Mouse (Mus musculus): ENCODE data around the gene Hao1. TPM values are rescaled to one million over a fixed set of nuclear protein-coding genes. Genes with fewer than 3 reads are reported as not detected.

The Hao1 gene
- polyA plus RNA-seq, 1 experiment: 1.4 TPM

- 57% methylated on average over 2 of the region's 2 CpGs for WGBS
- no peak overlapping the region for H3K4me3 ChIP-seq (replicated peaks; ENCODE audit: control insufficient read depth, low read depth, low read length)
- H3K4me1 ChIP-seq (ENCODE audit: control insufficient read depth, insufficient read depth, low read length): no peaks in the 10 kb centered on the region; the same call in 1 of the 2 replicates
- no peak overlapping the region for H3K27ac ChIP-seq (ENCODE audit: control insufficient read depth, insufficient read depth, low read depth, low read length, poor library complexity)
- no peak for TF ChIP-seq POLR2A (IDR thresholded peaks at IDR 0.05; ENCODE audit: borderline replicate concordance, control insufficient read depth, low read depth, low read length)
- TF ChIP-seq CTCF (IDR thresholded peaks at IDR 0.05; ENCODE audit: control insufficient read depth, insufficient read depth, low read length): no peak
These were observed 10.7 kb downstream of the Hao1 start for GRCm38 (mm10) chr2:134543501-134543900.

GRCm38 (mm10) chr2:134541019-134541418 is 13.1 kb downstream of the Hao1 start:
- WGBS: 8% methylated on average over 5 of the region's 5 CpGs
- Histone ChIP-seq H3K4me1 (ENCODE audit: control insufficient read depth, insufficient read depth, low read length) (no peaks in the 10 kb centered on the region; the same call in 1 of the 2 replicates), H3K27ac (ENCODE audit: control insufficient read depth, insufficient read depth, low read depth, low read length, poor library complexity) (no peak overlapping the region), H3K4me3 (replicated peaks; ENCODE audit: control insufficient read depth, low read depth, low read length) (no peak overlapping the region)
- TF ChIP-seq CTCF (IDR thresholded peaks at IDR 0.05; ENCODE audit: control insufficient read depth, insufficient read depth, low read length) (no peak), POLR2A (IDR thresholded peaks at IDR 0.05; ENCODE audit: borderline replicate concordance, control insufficient read depth, low read depth, low read length) (no peak)

- Histone ChIP-seq H3K27ac (ENCODE audit: control insufficient read depth, insufficient read depth, low read depth, low read length, poor library complexity) (no peak overlapping the region), H3K4me1 (ENCODE audit: control insufficient read depth, insufficient read depth, low read length) (no peaks in the 10 kb centered on the region), H3K4me3 (replicated peaks; ENCODE audit: control insufficient read depth, low read depth, low read length) (no peak overlapping the region)
- no peak for TF ChIP-seq POLR2A (IDR thresholded peaks at IDR 0.05; ENCODE audit: borderline replicate concordance, control insufficient read depth, low read depth, low read length)
- TF ChIP-seq CTCF (IDR thresholded peaks at IDR 0.05; ENCODE audit: control insufficient read depth, insufficient read depth, low read length): no peak
- WGBS: 13% methylated on average over 4 of the region's 4 CpGs
These were observed 15.7 kb downstream of the Hao1 start for GRCm38 (mm10) chr2:134538451-134538850.

- Histone ChIP-seq H3K27ac (ENCODE audit: control insufficient read depth, insufficient read depth, low read depth, low read length, poor library complexity) (no peak overlapping the region), H3K4me3 (replicated peaks; ENCODE audit: control insufficient read depth, low read depth, low read length) (no peak overlapping the region), H3K4me1 (ENCODE audit: control insufficient read depth, insufficient read depth, low read length) (peaks cover 1% of the 10 kb centered on the region; the same call in 1 of the 2 replicates)
- TF ChIP-seq POLR2A (IDR thresholded peaks at IDR 0.05; ENCODE audit: borderline replicate concordance, control insufficient read depth, low read depth, low read length): no peak
- TF ChIP-seq CTCF (IDR thresholded peaks at IDR 0.05; ENCODE audit: control insufficient read depth, insufficient read depth, low read length): no peak
- 2% methylated on average over 7 of the region's 7 CpGs for WGBS
These were observed 25.9 kb downstream of the Hao1 start for GRCm38 (mm10) chr2:134528122-134528810.

GRCm38 (mm10) chr2:134527419-134528114 is 26.6 kb downstream of the Hao1 start:
- H3K4me1 ChIP-seq (ENCODE audit: control insufficient read depth, insufficient read depth, low read length): peaks cover 1% of the 10 kb centered on the region; the same call in 1 of the 2 replicates
- H3K4me3 ChIP-seq (replicated peaks; ENCODE audit: control insufficient read depth, low read depth, low read length): no peak overlapping the region
- H3K27ac ChIP-seq (ENCODE audit: control insufficient read depth, insufficient read depth, low read depth, low read length, poor library complexity): no peak overlapping the region
- 20% methylated on average over 10 of the region's 11 CpGs for WGBS
- TF ChIP-seq CTCF (IDR thresholded peaks at IDR 0.05; ENCODE audit: control insufficient read depth, insufficient read depth, low read length) (no peak), POLR2A (IDR thresholded peaks at IDR 0.05; ENCODE audit: borderline replicate concordance, control insufficient read depth, low read depth, low read length) (no peak)

GRCm38 (mm10) chr2:134518042-134518441 is 36.1 kb downstream of the Hao1 start:
- TF ChIP-seq POLR2A (IDR thresholded peaks at IDR 0.05; ENCODE audit: borderline replicate concordance, control insufficient read depth, low read depth, low read length) (no peak), CTCF (IDR thresholded peaks at IDR 0.05; ENCODE audit: control insufficient read depth, insufficient read depth, low read length) (no peak)
- Histone ChIP-seq H3K4me1 (ENCODE audit: control insufficient read depth, insufficient read depth, low read length) (no peaks in the 10 kb centered on the region), H3K27ac (ENCODE audit: control insufficient read depth, insufficient read depth, low read depth, low read length, poor library complexity) (no peak overlapping the region), H3K4me3 (replicated peaks; ENCODE audit: control insufficient read depth, low read depth, low read length) (no peak overlapping the region)

- 58% methylated on average over 3 of the region's 3 CpGs for WGBS
- Histone ChIP-seq H3K27ac (ENCODE audit: control insufficient read depth, insufficient read depth, low read depth, low read length, poor library complexity) (no peak overlapping the region), H3K4me3 (replicated peaks; ENCODE audit: control insufficient read depth, low read depth, low read length) (no peak overlapping the region), H3K4me1 (ENCODE audit: control insufficient read depth, insufficient read depth, low read length) (no peaks in the 10 kb centered on the region)
- TF ChIP-seq POLR2A (IDR thresholded peaks at IDR 0.05; ENCODE audit: borderline replicate concordance, control insufficient read depth, low read depth, low read length): no peak
These were observed 54.4 kb downstream of the Hao1 start for GRCm38 (mm10) chr2:134499777-134500176.

- TF ChIP-seq POLR2A (IDR thresholded peaks at IDR 0.05; ENCODE audit: borderline replicate concordance, control insufficient read depth, low read depth, low read length) (no peak), CTCF (IDR thresholded peaks at IDR 0.05; ENCODE audit: control insufficient read depth, insufficient read depth, low read length) (no peak)
- no peaks in the 10 kb centered on the region; the same call in 1 of the 2 replicates for H3K4me1 ChIP-seq (ENCODE audit: control insufficient read depth, insufficient read depth, low read length)
- WGBS: 81% methylated on average over 7 of the region's 7 CpGs
- no peak overlapping the region for H3K4me3 ChIP-seq (replicated peaks; ENCODE audit: control insufficient read depth, low read depth, low read length)
- H3K27ac ChIP-seq (ENCODE audit: control insufficient read depth, insufficient read depth, low read depth, low read length, poor library complexity): no peak overlapping the region
These were observed 55.7 kb downstream of the Hao1 start for GRCm38 (mm10) chr2:134498450-134498849.
